Mouse (Mus musculus): Measurements from ENCODE around the gene Gm5108.
A peak's percentile ranks its signal among the peaks of the same experiment; 100 is the strongest.

The Gm5108 gene

DNA sequence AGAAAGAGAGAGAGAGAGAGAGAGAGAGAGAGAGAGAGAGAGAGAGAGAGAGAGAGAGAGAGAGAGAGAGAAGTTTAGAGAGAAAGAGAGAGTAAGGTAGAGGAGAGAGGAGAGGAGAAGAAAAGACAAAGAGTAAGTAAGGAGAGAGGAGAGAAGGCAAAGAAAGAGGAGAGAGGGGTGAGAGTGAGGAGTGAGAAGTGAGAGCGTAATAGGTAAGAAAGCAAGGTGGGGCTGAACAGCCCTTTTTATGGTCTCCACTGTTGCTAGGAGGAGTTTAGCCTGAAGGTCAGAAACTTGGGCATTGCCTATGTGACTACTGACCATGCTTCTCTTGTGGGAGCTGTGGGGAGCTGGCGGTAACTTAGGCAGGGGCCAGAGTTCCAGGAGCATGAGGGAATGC, at the start of gene Gm5108:
Gene Gm5108 (plus strand): TSS at position 301 of the 400 bp plus-strand sequence.
- DNase-seq (ENCODE audit: low read depth), result no peak

- no peak for DNase-seq (ENCODE audit: low read depth)
Measured at GRCm38 (mm10) chr5:67898921-67899320, 42.5 kb upstream of the Gm5108 start.

DNA sequence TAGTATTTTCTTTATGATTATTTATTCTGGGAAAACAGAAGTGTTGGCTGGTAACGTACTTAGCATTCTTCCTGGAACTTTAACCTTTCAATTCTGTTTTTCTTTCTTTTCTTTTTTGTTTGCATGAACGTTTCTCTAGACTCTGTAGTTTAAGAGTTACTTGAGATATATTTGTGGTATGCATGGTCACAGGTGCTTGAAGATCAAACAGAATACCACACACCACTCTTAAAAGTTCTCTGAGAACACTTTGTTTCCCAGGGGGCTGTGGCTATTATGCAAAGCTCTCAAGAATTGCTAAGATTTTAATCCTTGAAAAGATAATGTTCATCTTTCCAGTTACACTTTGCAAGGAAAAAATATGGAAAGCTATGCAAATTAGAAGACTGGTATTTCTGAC, 36.9 kb upstream of the Gm5108 start:
- DNase-seq (ENCODE audit: low read depth), result no peak

DNA sequence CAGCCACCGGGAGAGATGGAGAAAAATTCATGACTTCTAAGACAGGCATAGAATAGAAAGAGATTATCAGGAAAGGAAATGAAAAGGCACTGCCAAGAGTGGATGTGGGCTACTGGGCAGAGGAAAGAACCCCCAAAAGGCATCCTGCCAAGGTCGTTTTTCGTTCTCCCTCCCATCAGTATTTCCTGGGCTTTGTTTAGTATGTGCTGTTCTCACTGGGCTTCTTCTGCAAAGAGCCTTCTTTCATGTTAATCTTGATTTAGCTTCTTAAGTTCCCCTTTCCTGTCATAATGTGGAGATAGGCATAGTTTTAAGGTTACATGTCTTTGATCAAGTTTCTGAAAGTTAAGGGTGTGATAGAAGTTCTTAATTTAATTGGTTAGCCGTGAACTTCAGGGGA, 10.9 kb upstream of the Gm5108 start:
- DNase-seq (ENCODE audit: low read depth), result peak; percentile 43

GRCm38 (mm10) chr5:67931623-67932022, 9.8 kb upstream of the Gm5108 start:
- peak; percentile 21 for DNase-seq (ENCODE audit: low read depth)

DNA sequence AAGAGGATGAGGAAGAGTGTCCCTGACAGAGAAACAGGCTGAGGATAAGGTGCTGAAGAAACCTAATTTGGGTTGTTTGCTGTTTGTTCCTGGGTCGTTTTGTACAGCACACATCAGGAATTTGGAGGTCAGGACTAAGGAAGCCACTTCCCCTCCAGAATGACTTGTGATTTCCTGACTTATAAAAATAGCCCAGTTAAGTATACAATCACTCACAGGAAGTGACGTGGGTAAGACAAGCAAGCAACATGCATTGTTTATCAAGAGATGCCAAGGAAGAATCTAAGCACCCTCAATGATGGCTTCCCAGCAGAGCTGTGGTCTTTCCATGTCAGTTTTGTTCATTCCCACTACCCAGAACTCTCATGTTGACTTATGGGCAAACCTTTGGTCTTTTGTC, 1.7 kb downstream of the Gm5108 start:
- no peak for DNase-seq (ENCODE audit: low read depth)

- DNase-seq (ENCODE audit: low read depth), result no peak
Measured at GRCm38 (mm10) chr5:67944074-67944785, 2.8 kb downstream of the Gm5108 start.

GRCm38 (mm10) chr5:67946321-67946720, 4.9 kb downstream of the Gm5108 start, which contains the start of gene Gm21905:
Gm21905 (minus strand) TSS chr5:67946421.
- DNase-seq (ENCODE audit: low read depth), result no peak

DNA sequence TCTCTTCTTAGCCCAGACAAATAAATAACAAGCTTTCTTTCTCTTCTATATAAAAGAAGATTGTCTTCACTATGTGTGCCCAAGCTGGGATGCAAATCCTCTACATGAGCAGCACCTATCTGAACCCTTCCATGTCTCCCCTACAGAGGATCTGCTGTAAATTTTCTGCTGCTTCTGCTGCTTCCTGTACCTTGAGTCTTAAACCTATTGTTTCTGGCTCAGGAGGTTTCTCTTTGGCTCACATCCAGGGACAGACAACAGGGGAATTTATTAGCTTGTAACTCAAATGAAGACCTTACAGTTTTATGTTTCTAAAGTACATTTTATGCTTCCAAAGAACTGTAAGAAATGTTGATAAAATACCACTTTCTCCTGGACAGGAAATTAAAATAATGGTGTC, 5.5 kb downstream of the Gm5108 start:
- DNase-seq (ENCODE audit: low read depth), result no peak

- DNase-seq (ENCODE audit: low read depth), result no peak
Measured at GRCm38 (mm10) chr5:67948074-67948473, 6.6 kb downstream of the Gm5108 start.

DNA sequence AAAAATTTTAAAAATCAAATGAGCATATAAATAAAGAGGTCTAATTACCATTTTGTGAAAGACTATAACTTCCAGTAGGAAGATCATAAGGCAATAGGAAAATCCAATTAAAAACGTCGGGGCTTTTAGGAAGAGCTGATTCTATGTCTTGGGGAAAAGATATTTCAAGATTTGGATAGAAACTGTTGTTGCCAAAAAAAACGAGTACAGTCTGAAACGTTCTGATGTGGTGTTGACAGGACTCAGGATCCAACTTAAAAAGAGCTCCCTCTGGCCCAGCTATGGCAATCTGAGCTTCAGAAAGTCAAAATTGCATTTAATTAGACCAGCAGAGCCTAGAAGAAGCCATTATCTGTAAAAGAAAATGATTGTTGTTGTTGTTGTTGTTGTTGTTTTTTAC, 12.6 kb downstream of the Gm5108 start:
- DNase-seq (ENCODE audit: low read depth), result no peak

- DNase-seq (ENCODE audit: low read depth), result no peak
Measured at GRCm38 (mm10) chr5:67955486-67955885, 14.0 kb downstream of the Gm5108 start.

DNA sequence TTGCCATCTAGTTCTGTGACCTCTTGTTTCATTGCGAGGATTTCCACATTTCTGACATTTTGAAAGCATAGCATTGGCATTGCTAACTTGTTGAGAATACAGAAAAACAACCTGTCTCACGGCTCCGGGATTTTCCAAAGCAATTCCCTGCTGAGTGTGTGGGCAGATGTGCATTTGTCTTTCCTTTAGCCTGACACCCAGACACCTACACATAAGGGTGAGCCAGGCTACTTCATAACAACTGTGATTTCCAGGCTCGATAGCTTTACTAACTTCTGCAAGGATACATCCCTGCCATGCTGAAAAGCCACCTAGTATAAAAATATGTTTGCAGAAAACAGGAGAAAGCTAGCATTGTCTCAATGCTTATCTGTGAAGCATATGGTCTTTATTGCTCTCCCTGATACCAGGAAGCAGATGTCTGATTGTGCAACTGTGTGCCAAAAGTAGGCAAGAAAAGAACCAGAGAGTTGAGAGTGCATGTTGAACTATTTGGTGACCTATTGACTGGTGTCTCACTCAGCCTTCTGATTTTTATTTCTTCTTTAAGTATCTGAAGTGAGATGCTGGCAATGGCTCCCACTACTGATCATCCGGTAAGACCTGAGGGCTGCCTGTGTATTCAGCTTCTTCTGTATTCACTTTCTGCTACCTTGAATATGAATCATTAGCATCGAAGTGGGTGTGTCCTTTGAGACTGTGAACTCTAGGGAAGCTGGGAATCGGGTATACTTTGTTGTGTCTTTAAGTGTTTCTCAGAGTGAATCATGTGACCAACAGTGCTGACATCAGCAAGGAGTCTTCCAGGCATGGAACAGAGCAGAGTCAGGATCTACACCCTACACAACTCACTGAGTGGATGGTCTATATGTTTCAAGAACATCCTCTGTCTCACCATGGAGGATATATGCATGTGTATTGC, 20.5 kb downstream of the Gm5108 start:
- DNase-seq (ENCODE audit: low read depth), result no peak

DNA sequence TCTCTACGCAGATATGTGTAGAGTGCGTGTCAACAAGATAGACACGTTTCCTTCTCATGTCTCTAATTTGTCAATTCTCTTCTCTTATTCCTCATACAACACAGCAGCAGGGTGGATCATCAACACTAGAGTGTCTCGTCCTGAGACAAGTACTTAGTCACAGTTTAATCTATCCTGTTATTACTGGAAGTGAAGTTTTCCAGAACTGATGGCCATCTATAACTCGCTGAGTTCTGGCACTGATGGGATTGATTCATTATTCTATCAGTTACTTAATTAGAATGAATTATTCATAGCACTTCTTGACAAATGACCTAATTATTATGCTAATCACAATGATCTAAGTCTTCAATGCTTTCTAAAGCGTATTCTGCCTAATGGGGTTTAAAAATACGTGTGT, 28.1 kb downstream of the Gm5108 start:
- DNase-seq (ENCODE audit: low read depth), result no peak

GRCm38 (mm10) chr5:67981946-67982526, 40.6 kb downstream of the Gm5108 start:
- DNase-seq (ENCODE audit: low read depth), result peak; percentile 6

DNA sequence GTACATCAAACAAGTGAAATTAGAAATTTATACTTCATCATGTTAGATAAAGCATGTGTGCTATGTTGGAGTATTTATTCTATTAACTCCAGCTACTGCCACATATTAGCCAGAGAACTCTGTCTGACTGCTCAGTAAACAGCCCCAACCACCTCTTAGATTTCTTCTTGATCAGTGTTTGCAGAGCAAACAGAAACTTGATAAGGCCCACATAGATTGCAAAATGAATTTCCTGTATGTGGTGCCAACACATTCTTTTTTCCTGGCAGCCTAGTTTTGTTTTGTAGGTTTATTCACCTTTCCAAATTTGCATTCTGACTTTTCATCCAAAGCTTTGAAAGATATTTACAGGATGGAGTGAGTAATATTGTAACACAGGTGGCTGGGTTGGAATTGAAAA, 49.0 kb downstream of the Gm5108 start:
- DNase-seq (ENCODE audit: low read depth), result no peak

- no peak for DNase-seq (ENCODE audit: low read depth)
Measured at GRCm38 (mm10) chr5:68002611-68003010, 61.1 kb downstream of the Gm5108 start.

DNA sequence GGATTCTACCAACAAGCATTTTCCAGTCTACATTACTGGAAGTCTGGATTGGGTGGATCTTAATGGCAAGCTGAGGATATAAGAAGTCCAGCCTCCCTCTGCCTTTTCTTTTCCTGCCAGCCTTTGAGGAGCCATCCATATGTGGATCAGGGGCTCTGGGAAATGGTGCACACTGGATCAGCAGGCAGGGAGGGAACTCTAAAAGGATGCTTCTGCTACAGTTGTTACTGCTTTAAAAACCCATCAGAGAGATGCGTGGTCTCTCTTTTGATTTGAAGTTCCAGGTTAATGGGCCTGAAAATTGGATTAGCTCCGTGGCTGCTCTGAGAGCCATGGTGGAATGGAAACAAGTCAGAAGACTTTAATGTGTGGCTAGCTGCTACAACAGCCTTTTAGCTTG, 62.4 kb downstream of the Gm5108 start:
- no peak for DNase-seq (ENCODE audit: low read depth)

DNA sequence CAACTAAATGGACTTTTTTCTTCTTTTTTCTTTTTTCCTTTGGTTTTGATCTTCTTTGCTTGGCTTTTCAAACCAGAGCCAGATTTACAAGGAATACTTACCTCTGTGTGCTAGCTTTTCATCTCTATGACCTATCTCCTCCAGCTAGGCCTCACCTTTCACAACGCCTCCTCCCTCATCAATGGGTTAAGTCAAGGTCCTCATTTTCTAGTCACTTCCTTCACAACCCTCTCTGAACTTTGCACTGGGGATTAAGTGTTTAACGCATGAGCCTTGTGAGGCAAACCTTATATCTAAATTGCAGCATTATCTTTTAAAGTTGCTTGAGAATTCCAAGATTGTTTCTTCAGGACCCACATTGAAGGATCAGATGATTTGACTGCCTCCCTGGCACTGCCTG, 63.0 kb downstream of the Gm5108 start:
- DNase-seq (ENCODE audit: low read depth), result no peak

GRCm38 (mm10) chr5:68007074-68007473, 65.6 kb downstream of the Gm5108 start:
- no peak for DNase-seq (ENCODE audit: low read depth)

DNA sequence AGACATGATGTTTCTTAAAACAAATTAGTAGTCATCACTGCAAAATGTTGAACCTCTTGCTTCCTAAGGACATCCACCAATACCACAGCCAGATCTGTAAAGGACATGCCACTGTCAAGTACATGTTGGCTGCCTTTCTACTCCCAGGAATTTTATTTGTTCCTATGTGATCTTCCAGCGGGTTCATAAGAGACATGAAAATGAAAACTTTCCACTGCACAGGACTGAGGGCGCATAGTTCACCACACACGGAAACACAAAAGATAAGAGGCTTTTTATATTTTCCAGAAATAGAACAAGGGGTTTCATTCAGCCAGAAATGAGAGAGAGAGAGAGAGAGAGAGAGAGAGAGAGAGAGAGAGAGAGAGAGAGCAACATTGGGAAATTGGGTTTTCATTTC, 70.1 kb downstream of the Gm5108 start:
- DNase-seq (ENCODE audit: low read depth), result no peak

- DNase-seq (ENCODE audit: low read depth), result peak; percentile 82
Measured at GRCm38 (mm10) chr5:68012618-68013017, 71.1 kb downstream of the Gm5108 start.

- no peak for DNase-seq (ENCODE audit: low read depth)
Measured at GRCm38 (mm10) chr5:68020870-68021269, 79.4 kb downstream of the Gm5108 start.

Data from naive thymus-derived CD4-positive, alpha-beta T cell, adult 2 months (primary cell).